Mouse (Mus musculus) testis, adult 2 months (tissue): ENCODE data around the gene Tlr2.

ENCODE experiments used
- CTCF ChIP-seq: fragments of 200-500 bp; IDR thresholded peaks from 2 replicates; pipeline ENCODE4 v1.5.1; 2012; ENCODE audit warnings: low read depth, mild to moderate bottlenecking, inconsistent platforms, low read length, moderate library complexity; ENCODE audit not compliant: control insufficient read depth, insufficient read depth, insufficient replicate concordance
- POLR2A ChIP-seq: fragments of 200-500 bp; IDR thresholded peaks from 2 replicates; pipeline ENCODE4 v1.6.1; 2012; ENCODE audit warnings: low read depth, mild to moderate bottlenecking, inconsistent platforms, low read length, moderate library complexity; ENCODE audit not compliant: control insufficient read depth

- TF ChIP-seq POLR2A (no peak), CTCF (no peak)
Observed at GRCm38 (mm10) chr3:83844766-83845520, 3.4 kb upstream of the Tlr2 start.
